In genomic region chr9:21062928-21063327, GRCm38 (mm10) we compare ENCODE assay signal across 19 mouse cellular contexts. TPM values are rescaled to one million over a fixed set of nuclear protein-coding genes. Genes with fewer than 3 reads are reported as not detected.
DNase-seq lines count a peak whose midpoint lies in the region; TF ChIP-seq lines count a peak whose summit lies in the region.
"Had no signal": no experiment of that assay in that cellular context is flagged by ENCODE, and none has a peak within 500 bp of the region (broad histone marks: within the 10 kb centered on the region; RNA-seq: fewer than 3 reads in every experiment).

No protein-coding gene starts in this region.

- intact Hi-C loops in heart, postnatal 36 days (cut with DNase I): no loop called here

- TF ChIP-seq CTCF in brain, embryonic 14.5 days (IDR thresholded peaks at IDR 0.05; ENCODE audit: borderline replicate concordance, extremely low read depth, insufficient read depth, insufficient read length): no peak

- DNase-seq in ES-E14 (ENCODE audit: low read depth, low spot score): no peak
- peak; percentile 19 for DNase-seq in brain, embryonic 14.5 days (ENCODE audit: low read depth)
- DNase-seq in layer of hippocampus, postnatal 36 days: peak; percentile 58 to 67
- DNase-seq in right cerebral cortex, postnatal 14 days: peak; percentile 50
- DNase-seq in kidney, adult 18-20 months: no peak
- DNase-seq in heart, postnatal 36 days: no peak
- DNase-seq in retina, embryonic 14.5 days (ENCODE audit: low spot score): no peak
- DNase-seq: adrenal gland, postnatal 25 days; gastrocnemius, adult 2 months; heart, adult 18-20 months; thymus, adult 18-20 months had no signal

- TF ChIP-seq POLR2A in brain, embryonic 14.5 days (IDR thresholded peaks at IDR 0.05; ENCODE audit: borderline replicate concordance, extremely low read depth, insufficient read depth, insufficient read length, poor library complexity, severe bottlenecking): no peak

- in situ Hi-C loops in ES-E14 (cut with MboI; ENCODE audit: low sequenced_read_pairs in 2 of 2, unreplicated experiment in 2 of 2): no loop called here

- no peaks in the 10 kb centered on the region for H3K9me3 ChIP-seq in ES-E14 (ENCODE audit: control insufficient read depth, insufficient read depth, low read depth, low read length)
- H3K9me3 ChIP-seq: embryonic facial prominence, embryonic 12.5 days; hindbrain, embryonic 12.5 days; lung, embryonic 15.5 days; megakaryocyte, embryonic 14.5 days; neural tube, embryonic 12.5 days had no signal

- peaks cover 0 to 6% of the 10 kb centered on the region in 2 experiments; a peak in 1 of 4 replicates for H3K4me1 ChIP-seq in ES-E14 (ENCODE audit: control insufficient read depth in 2 of 2, insufficient read depth in 2 of 2, low read length in 2 of 2, poor library complexity in 1 of 2)
- H3K4me1 ChIP-seq: embryonic facial prominence, embryonic 12.5 days; hindbrain, embryonic 12.5 days; lung, embryonic 15.5 days; neural tube, embryonic 12.5 days had no signal

- H3K27ac ChIP-seq in ES-E14 (ENCODE audit: insufficient read depth, low read depth, low read length, poor library complexity, severe bottlenecking): peak overlapping the region; percentile 25; the same call in 1 of the 2 replicates
- H3K27ac ChIP-seq: embryonic facial prominence, embryonic 12.5 days; gastrocnemius, adult 2 months; hindbrain, embryonic 12.5 days; kidney, postnatal 0 days; lung, embryonic 15.5 days; neural tube, embryonic 12.5 days had no signal

- peaks cover 14% of the 10 kb centered on the region; the same call in 1 of the 2 replicates for H3K36me3 ChIP-seq in ES-E14 (ENCODE audit: control insufficient read depth, insufficient read depth, low read length, poor library complexity, severe bottlenecking)

- H3K9ac ChIP-seq in ES-E14 (ENCODE audit: insufficient read depth, low read depth, low read length, poor library complexity, severe bottlenecking): peak overlapping the region; percentile 35; the same call in 1 of the 2 replicates
- H3K9ac ChIP-seq: embryonic facial prominence, embryonic 12.5 days; hindbrain, embryonic 12.5 days; lung, embryonic 15.5 days; neural tube, embryonic 12.5 days had no signal

- H3K4me3 ChIP-seq in ES-E14 (ENCODE audit: insufficient read depth in 1 of 2, low read depth in 1 of 2, low read length in 2 of 2, poor library complexity in 1 of 2, severe bottlenecking in 1 of 2): no peak overlapping the region
- H3K4me3 ChIP-seq: embryonic facial prominence, embryonic 12.5 days; gastrocnemius, adult 2 months; hindbrain, embryonic 12.5 days; lung, embryonic 15.5 days; megakaryocyte, embryonic 14.5 days; neural tube, embryonic 12.5 days had no signal

TF ChIP-seq in ES-E14, 5 proteins besides CTCF, POLR2A, EP300 and RAD21:
- TF ChIP-seq CHD2 (IDR thresholded peaks at IDR 0.05; ENCODE audit: low read depth, low read length): no peak
- TF ChIP-seq ZC3H11A (IDR thresholded peaks at IDR 0.05; ENCODE audit: borderline replicate concordance, low read depth, low read length): no peak
- TF ChIP-seq HCFC1 (IDR thresholded peaks at IDR 0.05; ENCODE audit: borderline replicate concordance, insufficient read depth, low read length): no peak
- TF ChIP-seq ZNF384 (IDR thresholded peaks at IDR 0.05; ENCODE audit: low read depth, low read length): no peak
- no peak for TF ChIP-seq MAFK (IDR thresholded peaks at IDR 0.05; ENCODE audit: insufficient read depth, low read depth, low read length)

RNA-seq across cellular contexts. Expression of gene Zglp1, which starts 4.0 kb away (rescaled TPM):
- total RNA-seq in ES-E14 (2012; rRNA removed): 1.3 and 2.0 TPM in 2 replicates
- polyA plus RNA-seq in brain, embryonic 14.5 days (2012; rRNA removed): 1.3 and 2.1 TPM in 2 replicates
- total RNA-seq in layer of hippocampus, postnatal 36 days (2021): not detected
- total RNA-seq in heart, postnatal 36 days (2021): not detected
- total RNA-seq: adrenal gland, postnatal 25 days; gastrocnemius, adult 2 months; heart, adult 18-20 months had no signal
- polyA plus RNA-seq: hindbrain, embryonic 12.5 days; intestine, embryonic 14.5 days; midbrain, postnatal 0 days had no signal

RNA-seq across cellular contexts. Expression of gene Gm49373, which starts 10.0 kb away (rescaled TPM):
- 2.1 and 2.7 TPM in 2 replicates for total RNA-seq in ES-E14 (2012; rRNA removed)
- 2.9 and 3.0 TPM in 2 replicates for polyA plus RNA-seq in brain, embryonic 14.5 days (2012; rRNA removed)
- total RNA-seq in layer of hippocampus, postnatal 36 days (2021): 1 to 10 TPM; 2.5 to 2.9 TPM
- under 1 TPM; 0.17 to 0.33 TPM for total RNA-seq in heart, postnatal 36 days (2021)

RNA-seq across cellular contexts. Expression of gene Fdx1l, which starts 10.5 kb away (rescaled TPM):
- 38.8 and 46.0 TPM in 2 replicates for total RNA-seq in ES-E14 (2012; rRNA removed)
- polyA plus RNA-seq in brain, embryonic 14.5 days (2012; rRNA removed): 68.4 and 86.0 TPM in 2 replicates
- total RNA-seq in layer of hippocampus, postnatal 36 days (2021): 10 to 100 TPM; 56.0 to 64.5 TPM
- 10 to 100 TPM; 34.7 to 38.7 TPM for total RNA-seq in heart, postnatal 36 days (2021)

RNA-seq across cellular contexts. Expression of gene Gm38431, which starts 28.9 kb away (rescaled TPM):
- total RNA-seq in ES-E14 (2012; rRNA removed): 18.5 and 22.1 TPM in 2 replicates
- polyA plus RNA-seq in brain, embryonic 14.5 days (2012; rRNA removed): 4.8 and 5.6 TPM in 2 replicates
- total RNA-seq in layer of hippocampus, postnatal 36 days (2021): 1 to 10 TPM; 4.8 to 5.0 TPM
- 1 to 10 TPM in 1 of 2 experiments, under 1 TPM in 1; 0.51 to 1.9 TPM for total RNA-seq in heart, postnatal 36 days (2021)

RNA-seq across cellular contexts. Expression of gene Raver1, which starts 28.9 kb away (rescaled TPM):
- total RNA-seq in ES-E14 (2012; rRNA removed): 18.9 and 26.3 TPM in 2 replicates
- 65.6 and 70.2 TPM in 2 replicates for polyA plus RNA-seq in brain, embryonic 14.5 days (2012; rRNA removed)
- total RNA-seq in layer of hippocampus, postnatal 36 days (2021): 10 to 100 TPM; 29.9 to 31.5 TPM
- 10 to 100 TPM; 25.1 to 27.7 TPM for total RNA-seq in heart, postnatal 36 days (2021)

Comparison
In these comparisons a context has a peak if more than half of its experiments do, and no peak if none do; other contexts are left out.
1. DNase-seq: peak in brain, embryonic 14.5 days (single experiment), layer of hippocampus, postnatal 36 days (2 of 2) and right cerebral cortex, postnatal 14 days (single experiment); none in ES-E14 (single experiment), kidney, adult 18-20 months (single experiment), heart, postnatal 36 days (0 of 2) and retina, embryonic 14.5 days (single experiment).